Mouse (Mus musculus) lung, postnatal 10 days (tissue): ENCODE measurements around the gene Dstn.

Experiments used
- DNase-seq: peaks from one replicate; pipeline ENCODE4 v3.0.0; 2021

The Dstn gene

DNA sequence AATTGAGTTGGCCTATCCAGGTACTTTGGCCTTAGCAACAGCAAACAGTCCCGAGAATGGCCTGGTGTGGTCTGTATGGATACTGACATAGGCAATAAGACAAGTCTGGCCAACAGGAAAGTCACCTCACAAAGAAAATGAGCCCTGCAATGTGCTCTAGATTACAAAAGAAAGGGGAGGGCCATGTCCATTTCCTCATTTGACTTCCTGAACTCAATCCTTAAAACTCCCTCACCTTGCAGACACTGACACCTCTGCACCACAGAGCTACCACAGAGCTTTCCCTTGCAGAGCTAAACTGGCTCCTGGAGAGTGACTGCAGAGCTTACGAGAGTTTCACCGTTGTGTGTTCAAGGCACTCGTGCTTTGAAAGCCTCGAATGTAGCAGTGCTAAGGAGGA, 47.1 kb downstream of the Dstn start:
- DNase-seq: no peak

DNA sequence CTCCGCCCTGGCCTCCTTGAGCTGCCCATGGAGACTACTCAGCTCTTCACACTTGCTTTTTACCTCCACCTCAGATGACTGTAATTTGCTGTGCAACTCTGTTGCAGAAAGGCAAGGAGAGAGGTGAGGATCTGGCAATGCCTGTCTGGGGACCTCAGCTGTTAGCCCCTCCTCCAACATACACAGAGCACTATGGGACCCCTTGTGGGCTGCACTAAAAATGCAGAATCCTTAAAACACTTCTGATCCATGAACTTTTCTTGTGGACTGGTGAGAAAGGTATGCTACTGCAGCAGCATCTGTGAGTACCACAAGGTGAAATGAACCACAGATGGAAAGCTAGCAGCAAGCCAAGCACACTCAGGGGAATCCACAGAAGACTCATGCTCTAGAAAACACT, 48.2 kb downstream of the Dstn start:
- DNase-seq: no peak

DNA sequence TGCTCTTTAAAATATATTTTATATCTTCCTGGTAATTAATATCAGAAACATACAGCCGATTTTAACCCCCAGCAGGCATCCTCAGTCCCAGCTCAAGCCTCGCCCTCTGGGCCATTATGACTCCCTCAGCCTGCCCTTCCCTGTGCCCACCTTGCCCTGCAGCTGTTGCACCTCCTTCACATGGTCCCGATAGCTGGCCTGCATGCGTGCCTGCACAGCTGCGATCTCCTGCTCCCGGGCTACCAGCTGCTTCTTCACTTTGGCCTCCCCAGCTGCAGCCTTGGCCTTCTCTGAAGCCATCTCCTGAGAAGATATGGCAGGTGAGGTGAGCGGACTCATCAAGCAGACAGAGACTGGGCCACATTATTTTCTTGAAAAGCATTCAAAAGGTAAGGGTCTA, 54.1 kb downstream of the Dstn start:
- DNase-seq: no peak

DNA sequence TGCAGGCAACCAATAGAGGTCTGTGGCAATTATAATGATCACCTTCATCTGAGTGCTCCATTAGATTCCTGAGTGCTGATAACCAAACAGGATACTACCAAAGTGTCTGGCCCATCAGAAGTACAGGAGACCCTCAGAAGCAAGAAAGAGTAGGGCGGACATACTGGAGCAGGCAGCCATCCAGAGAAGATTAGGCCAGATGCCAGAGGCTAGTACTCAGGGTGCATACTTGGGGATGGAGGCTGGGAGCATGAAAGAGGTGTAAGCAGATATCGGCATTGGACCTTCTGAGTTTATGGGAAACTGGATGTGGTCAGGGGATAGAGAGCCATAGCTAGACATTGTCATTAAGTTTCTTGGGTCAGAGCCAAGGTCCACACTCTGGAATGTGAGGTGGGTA, 55.7 kb downstream of the Dstn start:
- no peak for DNase-seq

DNA sequence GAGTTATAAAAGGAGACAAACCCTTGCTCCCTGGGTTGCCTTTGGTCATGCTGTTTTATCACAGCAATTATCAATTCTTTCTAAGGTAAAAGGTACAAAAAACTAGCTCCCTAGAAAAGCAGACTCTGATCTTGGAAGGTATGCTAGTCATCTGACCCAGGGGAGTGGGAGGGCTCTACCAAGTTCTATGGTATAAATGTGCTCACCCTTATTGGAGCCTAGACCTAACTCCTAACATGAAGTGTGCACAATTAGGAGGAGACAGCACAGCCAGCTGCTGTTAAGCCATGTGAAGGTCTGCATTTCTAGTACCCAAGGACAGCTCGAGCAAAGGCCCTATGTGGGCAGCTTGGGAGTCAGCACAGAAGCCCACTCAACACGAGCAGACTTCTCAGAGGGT, 56.8 kb downstream of the Dstn start:
- no peak for DNase-seq

DNA sequence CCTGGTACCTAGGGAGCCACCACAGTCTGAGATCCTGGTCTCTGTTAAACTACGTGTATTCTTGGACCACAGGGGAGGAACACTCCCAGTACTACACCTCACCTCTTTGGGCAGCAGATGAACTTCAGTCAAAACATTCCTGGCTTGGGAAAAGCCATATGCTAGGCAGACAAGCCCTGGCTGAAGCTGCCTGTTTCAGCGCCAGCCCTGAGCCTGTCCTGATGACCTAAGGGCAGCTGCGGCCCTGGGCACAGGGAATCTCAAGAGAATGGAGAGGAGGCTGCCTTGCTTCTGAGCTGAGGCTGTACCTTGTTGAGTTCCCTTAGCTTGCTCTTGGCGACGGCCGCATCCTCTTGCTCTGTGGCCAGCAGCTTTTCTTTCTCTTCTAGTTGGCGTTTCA, 58.0 kb downstream of the Dstn start:
- DNase-seq: no peak

DNA sequence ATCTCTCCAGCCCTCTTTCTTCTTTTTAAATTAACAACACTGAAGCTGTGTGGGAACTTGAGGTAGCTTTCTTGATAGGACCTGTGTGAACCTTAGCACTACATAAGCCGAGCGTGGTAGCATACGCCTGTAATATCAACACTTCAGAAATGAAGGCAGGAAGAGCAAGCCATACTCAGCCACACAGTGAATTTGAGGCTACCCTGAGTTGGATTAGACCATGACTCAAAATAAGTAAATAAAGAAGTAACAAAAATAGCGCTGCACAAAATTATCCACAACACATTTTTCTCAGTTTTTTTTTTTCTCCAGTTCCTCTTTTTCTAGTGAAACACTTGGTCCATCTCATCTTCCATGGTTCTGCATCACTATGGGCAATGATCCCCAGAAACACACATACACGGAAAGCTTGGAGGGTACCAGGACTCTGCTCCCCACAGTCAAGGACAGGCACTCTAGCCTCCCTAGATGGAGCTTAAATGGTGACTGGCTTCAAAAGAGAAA, 60.1 kb downstream of the Dstn start:
- no peak for DNase-seq

DNA sequence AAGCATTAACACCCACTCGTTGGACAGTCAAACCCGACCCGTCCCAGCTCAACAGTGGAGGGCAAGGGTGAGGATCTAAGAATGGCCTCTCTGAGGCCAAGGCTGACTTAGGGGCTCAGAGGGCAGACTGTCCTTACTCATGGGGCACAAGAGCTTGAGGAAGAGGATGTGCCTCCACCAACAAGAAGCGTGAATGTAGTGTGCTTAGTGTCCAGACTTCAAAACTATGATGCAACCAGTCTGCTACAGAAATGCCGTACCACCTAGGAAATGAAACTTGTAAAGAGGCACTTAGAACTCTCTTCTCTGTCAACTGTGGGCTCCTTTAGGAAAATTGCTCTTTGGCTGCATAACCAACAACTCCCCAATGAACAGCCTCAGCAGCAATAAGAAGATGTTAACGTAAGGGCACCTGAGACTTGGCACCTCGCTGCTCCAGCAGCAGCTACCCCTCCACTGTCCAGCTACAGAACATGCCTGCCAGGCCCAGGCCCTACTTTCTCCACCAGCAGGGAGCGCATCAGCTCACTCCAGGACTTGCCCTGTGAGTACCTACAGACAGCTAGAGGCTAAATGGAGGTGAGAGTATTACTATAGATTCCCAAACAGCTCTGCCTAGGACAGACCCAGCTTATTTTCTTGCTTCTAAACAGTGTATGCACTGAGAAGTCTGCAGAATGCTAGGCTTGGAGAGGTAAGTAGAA, 63.5 kb downstream of the Dstn start:
- DNase-seq: peak; percentile 25

DNA sequence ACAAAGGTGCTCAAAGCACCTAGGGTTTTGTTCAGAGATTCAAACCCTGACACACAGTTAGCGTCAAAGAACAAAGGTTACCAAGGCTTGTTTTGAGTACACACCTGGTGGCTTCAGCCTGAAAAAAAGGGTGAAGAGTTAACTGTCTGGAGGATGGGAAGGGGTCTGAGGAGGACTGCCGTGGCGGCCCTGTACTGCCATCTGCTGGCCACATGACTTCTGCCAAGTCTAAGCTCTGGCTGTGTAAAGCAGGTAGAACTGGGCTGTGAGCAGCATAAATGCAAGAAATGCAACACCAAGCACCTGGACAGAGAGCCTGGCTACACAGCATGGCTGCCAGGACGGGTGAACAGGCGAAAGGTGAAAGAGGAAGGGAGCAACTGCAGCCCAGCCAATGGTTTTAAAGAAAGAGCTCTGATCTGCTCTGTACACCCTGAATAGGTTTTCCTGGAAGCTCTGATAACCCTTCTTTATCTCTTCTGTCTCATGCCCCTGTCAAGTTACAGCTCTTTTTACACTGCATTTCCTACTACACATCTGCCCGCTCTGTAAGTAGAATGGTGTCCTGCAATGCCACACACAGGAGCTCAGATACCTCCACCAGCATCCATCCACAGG, 65.8 kb downstream of the Dstn start:
- peak; percentile 69 for DNase-seq

DNA sequence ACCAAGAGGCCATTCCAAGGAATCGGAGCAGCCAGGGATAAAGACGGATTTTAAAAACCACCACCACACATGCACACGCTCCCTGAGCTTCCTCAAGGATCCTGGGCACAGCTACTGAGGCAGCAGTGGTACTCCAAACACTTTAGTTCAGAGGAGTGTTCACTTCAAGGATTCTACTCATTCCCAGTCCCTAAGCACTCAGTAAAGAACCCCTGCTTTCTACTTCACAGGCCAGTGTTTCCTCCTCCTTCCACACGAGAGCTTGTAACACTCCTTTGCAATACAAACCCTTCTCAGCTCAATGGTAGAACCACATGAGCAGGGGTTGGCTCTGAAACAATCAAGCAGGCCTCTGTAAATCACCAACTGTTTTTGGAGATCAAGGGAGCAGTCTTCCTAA, 67.0 kb downstream of the Dstn start:
- no peak for DNase-seq

DNA sequence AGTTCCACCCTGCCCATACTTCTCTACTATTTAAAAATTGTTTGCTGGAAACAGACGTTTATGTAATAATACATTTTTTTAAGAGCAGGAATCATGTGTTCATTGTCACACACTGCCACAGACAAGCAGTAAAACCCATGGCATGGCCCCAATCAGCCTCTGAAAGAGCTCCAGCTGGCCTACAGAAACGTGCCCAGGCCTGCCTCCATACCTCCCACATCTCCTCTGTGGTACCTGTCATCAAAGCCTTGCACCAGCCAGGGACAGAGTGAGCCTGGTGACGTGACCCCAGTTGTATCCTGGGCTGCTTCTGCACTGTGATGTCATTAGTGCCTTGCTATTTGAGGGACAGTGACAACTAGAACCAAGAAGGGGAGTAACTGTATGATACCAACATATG, 67.8 kb downstream of the Dstn start:
- DNase-seq: no peak

DNA sequence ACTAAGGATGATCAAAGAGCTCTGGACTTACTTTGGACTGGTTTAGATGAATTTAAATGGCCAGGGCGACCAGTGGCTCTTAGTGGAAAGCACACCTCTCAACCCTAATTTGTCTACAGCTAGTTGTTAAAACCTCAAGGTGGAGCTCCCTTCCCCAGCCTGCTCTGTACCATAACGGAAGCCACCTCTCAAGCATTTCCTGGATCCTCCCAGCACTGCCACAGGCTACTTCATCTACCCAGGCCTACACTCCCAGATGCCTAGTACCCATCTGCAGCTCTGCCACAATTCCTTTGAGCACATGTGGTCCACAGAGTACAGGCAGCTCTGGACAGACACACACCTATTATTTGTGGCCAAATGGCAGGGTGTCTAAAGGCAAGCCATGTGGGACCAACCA, 68.4 kb downstream of the Dstn start:
- DNase-seq: no peak

DNA sequence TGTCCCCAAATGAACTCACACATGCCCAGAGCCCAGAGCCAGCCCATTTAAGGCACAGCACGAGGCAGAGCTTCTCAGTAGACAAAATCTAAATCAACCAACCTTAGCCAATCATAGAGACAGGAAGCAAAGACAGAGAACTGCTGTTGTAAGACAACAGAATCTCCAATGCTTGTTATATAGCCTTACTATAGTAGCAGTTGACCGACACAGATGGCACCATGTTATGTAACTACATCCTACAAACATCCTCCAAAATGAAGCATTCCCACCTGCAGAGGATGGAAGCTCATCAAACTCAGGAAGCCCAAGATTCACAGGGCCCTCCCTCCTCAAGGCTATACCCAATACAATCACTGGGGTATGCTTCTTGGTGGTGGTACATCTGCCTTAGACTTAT, 72.4 kb downstream of the Dstn start:
- no peak for DNase-seq

DNA sequence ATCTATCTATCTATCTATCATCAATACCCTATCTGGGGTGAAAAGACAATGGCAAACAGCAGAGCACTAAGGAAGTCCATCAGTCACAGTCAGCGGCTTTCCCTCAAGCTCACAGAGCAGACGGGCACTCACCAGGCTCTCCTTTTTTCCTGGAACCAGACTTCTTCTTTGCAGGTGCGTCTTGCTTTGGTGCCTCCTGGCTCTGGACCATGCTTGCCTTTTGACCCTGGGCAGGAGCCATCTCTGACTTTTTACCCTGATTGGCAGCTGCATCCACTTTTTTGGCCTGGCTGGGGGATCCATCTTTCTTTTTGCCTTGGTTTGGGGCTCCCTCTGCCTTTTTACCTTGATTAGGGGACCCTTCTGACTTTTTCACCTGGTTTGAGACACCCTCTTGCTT, 72.9 kb downstream of the Dstn start:
- DNase-seq: no peak

DNA sequence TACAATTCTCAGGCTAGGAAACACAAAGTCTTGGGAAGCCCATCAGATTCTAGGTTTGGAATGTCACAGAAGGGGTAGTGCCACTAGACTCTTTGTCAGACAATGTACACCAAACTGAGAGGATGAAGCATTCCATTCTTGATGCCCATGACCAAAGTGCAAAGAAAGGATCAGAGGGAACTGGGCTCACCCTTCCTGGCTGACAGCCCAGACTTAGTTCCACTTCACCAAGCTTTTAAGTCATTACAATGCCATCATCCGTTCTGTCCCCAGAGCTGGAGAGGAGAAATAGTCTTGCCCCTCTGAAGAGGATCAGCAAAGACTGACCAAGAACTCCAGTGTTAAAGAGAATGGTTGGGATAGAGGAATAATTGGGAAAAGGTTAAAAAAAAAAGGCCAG, 75.9 kb downstream of the Dstn start:
- DNase-seq: peak; percentile 60

DNA sequence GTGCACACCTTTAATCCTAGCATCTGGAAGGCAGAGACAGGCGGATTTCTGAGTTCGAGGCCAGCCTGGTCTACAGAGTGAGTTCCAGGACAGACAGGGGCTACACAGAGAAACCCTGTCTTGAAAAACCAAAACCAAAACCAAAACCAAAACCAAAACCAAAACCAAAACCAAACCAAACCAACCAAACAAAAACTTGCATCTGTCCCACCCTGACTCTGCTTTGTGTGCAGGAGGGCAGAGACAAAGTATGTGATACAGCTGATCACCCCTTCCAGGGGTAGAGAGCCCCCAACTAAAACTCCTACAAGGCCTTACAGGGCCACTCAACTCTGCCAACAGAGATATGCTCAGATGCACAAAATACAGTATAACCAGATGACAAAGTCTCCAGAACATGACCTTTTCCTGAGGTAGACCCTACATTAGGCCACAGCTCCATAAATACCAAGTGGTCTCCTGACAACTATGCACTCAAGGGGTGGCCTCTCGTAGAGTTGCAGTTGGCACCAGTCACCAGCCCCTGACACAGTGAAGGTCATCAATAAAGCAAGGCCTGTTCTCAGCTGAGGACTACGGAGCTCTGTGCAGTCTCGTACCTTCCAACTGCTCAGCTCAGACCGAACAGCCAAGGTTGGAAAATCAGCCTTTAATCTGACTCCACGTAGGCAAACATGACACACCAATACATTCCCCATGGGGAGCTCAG, 77.0 kb downstream of the Dstn start:
- DNase-seq: no peak
